Mouse (Mus musculus) ovary, adult 18-20 months (tissue): ENCODE results near the gene Rfc2.
A peak's percentile ranks its signal among the peaks of the same experiment; 100 is the strongest.

Source experiments
- DNase-seq: peaks from one replicate; pipeline ENCODE4 v3.0.0; 2022; ENCODE audit warnings: low spot score, mixed read lengths

Gene Rfc2

GRCm38 (mm10) chr5:134565696-134566095 is 15.5 kb upstream of the Rfc2 start:
- DNase-seq, result no peak

GRCm38 (mm10) chr5:134567445-134567844 is 13.7 kb upstream of the Rfc2 start:
- no peak for DNase-seq

GRCm38 (mm10) chr5:134568030-134568429 is 13.1 kb upstream of the Rfc2 start:
- no peak for DNase-seq

DNA sequence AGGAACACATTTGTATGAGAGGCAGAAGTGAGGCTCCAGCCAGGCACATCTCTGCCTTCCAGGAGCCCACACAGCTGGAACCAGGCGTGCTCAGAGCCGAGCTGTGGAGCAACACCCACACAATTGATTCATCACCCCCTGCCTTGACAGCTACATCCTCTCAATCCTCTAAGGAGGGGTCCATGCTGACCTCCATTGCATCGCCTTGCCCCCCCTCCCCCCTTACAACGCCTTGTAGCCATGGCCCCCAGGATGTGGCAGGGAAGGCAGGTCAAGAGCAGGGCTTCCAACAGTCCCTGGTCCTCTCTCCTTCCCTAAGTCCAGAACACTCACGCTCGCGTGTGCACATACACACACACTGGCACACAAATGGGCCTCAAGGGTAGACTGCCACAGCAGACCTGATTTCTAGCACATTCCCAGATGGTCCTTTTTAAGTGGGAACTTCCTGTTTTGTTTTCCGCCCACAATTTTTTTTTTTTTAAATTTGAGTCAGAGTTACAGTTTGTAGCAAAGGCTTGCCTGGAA is 12.1 kb upstream of the Rfc2 start:
- DNase-seq, result no peak

- DNase-seq, result no peak
These were observed 9.2 kb upstream of the Rfc2 start for GRCm38 (mm10) chr5:134571730-134572507.

DNA sequence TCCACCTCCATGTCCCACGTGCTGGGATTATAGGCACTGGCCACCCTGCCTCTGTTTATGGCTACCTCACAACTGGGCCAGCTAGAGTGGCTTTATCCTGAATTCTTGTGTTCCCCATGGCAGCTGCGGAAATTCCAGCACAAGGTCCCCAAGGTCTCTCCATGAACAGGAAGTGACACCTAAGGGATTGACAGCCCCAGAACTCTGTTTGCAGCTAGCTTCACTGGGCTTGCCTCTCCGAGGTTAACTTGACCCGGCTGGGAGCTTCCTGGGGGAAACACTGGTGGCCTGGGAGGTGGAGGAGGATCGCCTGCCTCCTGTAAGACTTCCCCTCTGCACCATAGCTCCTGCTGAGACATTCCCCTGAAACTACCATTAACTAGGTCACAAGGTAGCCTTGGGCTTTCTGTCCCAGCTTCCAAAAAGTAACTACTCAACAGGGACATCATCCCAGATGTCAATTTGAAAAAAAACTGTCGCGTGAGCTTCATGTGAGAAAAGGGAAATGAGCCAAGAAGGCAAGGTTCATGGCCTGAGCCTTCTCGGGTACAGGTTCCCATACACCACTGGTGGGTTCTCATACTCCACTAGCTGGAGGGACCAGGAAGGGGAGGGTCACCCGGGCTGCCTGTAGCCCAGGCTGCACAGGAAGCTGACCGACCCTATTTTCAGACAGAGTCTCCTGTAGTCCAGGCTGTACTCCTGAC is 8.5 kb upstream of the Rfc2 start:
- no peak for DNase-seq

GRCm38 (mm10) chr5:134575833-134576232 is 5.3 kb upstream of the Rfc2 start:
- no peak for DNase-seq

- DNase-seq, result no peak
These were observed 4.5 kb upstream of the Rfc2 start for GRCm38 (mm10) chr5:134576517-134577220.

DNA sequence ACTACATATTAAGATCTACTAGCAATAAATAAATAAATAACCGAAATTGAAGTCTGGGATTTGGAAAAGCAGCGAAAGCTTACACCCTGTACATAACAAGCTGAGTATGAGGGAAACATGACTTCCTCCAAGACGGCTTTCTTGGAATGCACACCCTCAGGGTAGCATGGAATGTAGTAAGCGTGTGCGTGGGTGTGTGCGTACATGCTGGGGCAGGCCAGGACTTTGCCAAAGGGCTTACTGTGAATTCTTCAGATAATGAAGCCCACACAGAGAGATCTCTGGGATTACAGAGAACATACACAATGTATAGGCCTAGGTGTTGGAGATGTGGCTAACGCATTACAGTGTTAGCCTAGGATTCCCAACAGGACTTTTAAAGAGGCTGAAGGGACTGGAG is 3.6 kb upstream of the Rfc2 start:
- no peak for DNase-seq

DNA sequence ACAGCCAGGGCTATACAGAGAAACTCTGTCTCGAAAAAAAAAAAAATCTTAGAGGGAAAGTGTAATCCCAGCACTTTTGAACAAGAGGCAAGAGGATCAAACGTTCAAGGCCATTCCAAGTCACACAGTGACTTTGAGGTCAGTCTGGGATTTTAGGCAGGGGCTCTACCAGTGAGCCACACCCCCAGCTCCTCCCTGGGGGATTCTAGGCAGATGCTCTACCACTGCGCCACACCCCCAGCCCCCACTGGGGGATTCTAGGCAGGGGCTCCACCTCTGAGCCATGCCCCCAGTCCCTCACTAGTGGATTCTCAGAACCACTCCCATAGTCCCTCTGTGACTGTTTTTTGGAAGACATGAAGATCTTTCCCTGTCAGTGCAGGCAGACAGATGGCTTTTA is 2.0 kb upstream of the Rfc2 start:
- no peak for DNase-seq

DNA sequence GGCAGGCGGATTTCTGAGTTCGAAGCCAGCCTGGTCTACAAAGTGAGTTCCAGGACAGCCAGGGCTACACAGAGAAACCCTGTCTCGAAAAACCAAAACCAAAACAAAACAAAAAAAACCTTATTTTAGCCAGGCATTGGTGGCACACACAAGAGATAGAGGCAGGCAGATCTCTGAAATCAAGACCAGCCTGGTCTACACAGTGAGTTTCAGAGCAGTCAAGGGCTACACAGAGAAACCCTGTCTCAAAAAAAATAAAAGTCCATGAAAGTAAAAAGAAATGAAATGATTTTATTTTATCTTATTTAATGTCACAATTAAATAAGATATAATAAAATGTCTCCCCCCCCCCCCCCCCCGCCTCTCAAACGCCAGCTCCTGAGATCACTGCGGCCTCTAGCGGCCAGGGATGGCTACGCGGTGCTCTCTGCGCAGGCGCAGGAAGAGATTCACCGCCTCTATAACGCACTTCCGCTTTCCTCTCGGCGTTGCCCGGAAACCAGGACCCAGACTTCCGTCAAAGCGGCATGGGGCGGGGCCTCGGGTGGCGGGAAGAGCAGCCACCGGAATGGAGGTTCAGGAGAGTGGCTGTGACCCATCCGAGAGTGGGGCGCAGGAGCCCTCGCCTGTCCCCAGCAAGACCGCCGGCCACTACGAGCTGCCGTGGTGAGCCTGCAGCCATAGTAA is 1.2 kb downstream of the Rfc2 start:
- DNase-seq, result peak; percentile 91

GRCm38 (mm10) chr5:134583006-134583883 is 2.1 kb downstream of the Rfc2 start:
- no peak for DNase-seq

DNA sequence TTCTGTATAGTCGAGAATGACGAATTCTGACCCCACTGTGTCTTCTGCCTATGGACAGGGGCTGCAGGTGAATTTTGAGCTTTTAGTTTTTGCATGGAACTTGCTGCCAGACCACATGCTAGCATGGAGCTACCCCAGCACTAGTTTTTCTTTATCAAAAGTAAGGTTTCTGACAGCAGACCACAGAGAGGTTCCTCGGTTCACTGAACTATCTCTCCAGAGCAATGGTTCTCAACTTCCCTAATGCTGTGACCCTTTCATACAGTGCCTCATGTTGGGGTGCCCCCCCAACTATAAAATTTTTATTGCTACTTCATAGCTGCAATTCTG is 2.7 kb downstream of the Rfc2 start:
- DNase-seq, result no peak

GRCm38 (mm10) chr5:134584798-134585197 is 3.6 kb downstream of the Rfc2 start:
- DNase-seq, result no peak

DNA sequence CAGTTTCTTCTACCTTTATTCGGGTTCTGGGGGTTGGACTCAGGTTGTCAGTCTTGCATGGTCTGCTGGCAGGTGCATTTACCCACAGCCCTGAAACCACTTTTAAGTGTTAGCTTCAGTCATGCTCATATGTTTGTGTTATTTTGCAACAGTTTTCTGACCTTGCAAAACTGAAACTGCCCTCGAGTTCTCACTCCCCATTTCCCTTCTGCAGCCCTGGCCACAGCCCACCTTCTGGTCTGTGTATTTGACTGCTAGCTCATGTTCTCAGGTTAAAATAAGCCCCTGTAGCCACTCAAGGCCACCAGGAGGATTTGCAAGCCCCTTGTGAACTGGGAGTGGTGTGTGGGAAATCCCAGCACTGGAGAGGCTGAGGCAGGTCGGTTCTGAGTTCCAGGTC is 8.7 kb downstream of the Rfc2 start:
- DNase-seq, result no peak

DNA sequence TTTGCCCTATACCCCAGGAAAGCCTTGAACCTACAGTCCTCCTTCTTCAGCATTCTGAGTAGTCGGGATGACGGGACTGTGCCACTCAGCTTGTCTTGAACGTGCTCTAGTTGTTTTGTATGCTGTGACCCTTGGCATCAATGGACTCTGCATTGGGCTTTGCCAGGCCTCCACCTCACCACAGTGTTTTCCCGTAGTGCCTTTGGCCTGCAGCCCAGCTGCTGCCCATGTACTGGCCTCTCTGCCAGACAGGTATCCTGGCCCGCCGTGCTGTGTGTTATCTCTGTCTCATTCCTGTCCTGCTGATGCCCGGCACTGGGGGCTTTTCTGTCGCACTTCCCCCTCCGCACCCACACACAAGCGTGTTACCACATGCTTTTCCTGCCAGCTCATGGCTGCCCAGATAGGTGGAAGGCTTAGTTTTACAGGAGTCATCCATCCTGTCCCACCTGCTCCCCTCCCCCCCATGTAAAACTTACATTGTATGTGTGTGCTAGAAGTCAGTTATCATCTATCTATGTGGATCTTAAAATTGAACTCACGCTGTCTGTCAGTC is 10.9 kb downstream of the Rfc2 start:
- no peak for DNase-seq

- DNase-seq, result no peak
These were observed 11.9 kb downstream of the Rfc2 start for GRCm38 (mm10) chr5:134593093-134593492.

- no peak for DNase-seq
These were observed 16.5 kb downstream of the Rfc2 start for GRCm38 (mm10) chr5:134597711-134598110.

GRCm38 (mm10) chr5:134604376-134604775 is 23.2 kb downstream of the Rfc2 start:
- no peak for DNase-seq

DNA sequence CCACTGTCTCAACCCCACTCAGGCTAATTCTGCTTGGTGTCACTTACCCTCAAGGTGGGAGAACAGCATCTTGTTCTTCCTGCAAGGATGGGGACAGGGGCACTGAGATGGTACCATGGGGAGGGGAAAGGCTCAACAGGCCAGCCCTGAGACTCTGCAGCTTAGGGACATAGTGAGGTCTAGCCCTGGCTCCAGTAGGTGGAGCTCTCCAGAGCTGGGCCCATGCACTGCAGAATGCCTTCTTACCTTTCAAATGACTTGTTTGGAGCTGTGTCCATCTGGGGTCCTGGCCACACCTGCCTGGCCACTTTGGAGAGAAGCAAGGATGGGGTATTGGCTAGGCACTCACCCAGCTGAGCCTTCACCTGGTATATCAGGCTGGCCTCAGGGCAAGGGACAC is 25.1 kb downstream of the Rfc2 start:
- no peak for DNase-seq

DNA sequence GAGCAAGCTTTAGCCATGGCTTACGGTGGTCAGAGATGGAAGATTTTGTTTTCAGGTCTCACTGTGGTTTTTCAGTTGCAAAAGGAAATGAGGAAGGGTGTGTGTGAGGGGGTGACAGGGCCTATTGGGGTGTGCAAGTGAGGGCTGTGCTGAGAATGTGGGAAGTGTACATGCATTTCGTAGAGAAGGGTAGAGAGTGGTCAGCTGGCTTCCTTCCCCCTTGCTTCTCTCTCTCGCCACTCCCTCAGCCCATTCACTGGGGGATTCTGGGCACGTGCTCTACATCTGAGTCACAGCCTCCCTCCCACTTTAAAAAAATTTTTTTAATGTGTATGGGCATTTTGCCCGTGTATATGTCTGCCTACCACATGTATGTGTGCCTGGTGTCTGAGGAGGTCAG is 26.0 kb downstream of the Rfc2 start:
- DNase-seq, result no peak
